Mouse (Mus musculus) macrophage (primary cell): Measurements from ENCODE around the gene Cacng3. TPM values are rescaled to one million over a fixed set of nuclear protein-coding genes. Genes with fewer than 3 reads are reported as not detected.

Experiments used
- H3K27ac ChIP-seq: fragments of 350-480 bp; formaldehyde crosslinking; 2 replicates; pipeline ENCODE4 v1.9.0; 2021
- H3K36me3 ChIP-seq: fragments of 350-480 bp; formaldehyde crosslinking; 2 replicates; pipeline ENCODE4 v1.9.0; 2021; ENCODE audit errors: inconsistent target
- H3K4me3 ChIP-seq: fragments of 350-480 bp; formaldehyde crosslinking; 2 replicates; pipeline ENCODE4 v1.9.0; 2021; ENCODE audit errors: inconsistent target
- H3K79me2 ChIP-seq: fragments of 350-480 bp; formaldehyde crosslinking; 2 replicates; pipeline ENCODE4 v1.9.0; 2021; ENCODE audit errors: inconsistent target
- WGBS: methylation state at CpG from one replicate; pipeline ENCODE4 v1.1.7; 2026; ENCODE audit warnings: inconsistent platforms; ENCODE audit not compliant: missing documents; 5-methylcytosine and 5-hydroxymethylcytosine counted together
- polyA plus RNA-seq: library from polyadenylated mRNA; stranded (reverse); fragments of 250-400 nt; gene quantifications from 3 replicates; pipeline ENCODE4 v1.2.4, GENCODE M21; 2018; ENCODE audit warnings: inconsistent platforms
- total RNA-seq, 78 experiments: library from RNA; depleted of rRNA; stranded (reverse); fragments of 250-400 nt; gene quantifications; 1 replicate in 9 of 78; 2 replicates in 24 of 78; 3 replicates in 43 of 78; 4 replicates in 2 of 78; pipeline ENCODE4 v1.2.4; 2018; ENCODE audit warnings: inconsistent platforms in 56 of 78

Gene Cacng3
- total RNA-seq (2018; cell fraction: chromatin; rRNA removed): not detected
- total RNA-seq (2018; cell fraction: cytosol; rRNA removed): not detected
- not detected for total RNA-seq (2018; cell fraction: nucleus; rRNA removed)
- not detected in 3 replicates for polyA plus RNA-seq

DNA sequence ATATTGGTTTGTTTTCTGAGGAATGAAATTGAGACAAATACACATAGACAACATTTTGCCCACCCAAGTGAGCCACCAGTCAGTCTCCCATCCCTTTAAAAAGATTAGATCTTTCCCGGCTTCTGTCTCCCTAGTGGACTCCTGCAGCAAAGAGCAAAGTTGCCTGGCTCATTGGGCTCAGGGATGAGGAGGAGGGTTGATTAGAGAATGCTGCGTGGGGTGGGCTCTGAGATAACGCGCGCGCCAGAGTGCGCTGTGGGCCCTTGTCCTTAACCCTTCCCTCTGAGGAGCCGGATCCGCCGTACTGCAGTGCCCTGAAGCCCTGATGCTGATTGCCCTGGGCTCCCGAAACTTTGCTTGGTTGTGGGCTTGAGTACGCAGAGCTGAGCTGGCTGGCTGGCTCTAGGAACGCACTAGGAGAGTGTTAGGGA, at the start of gene Cacng3:
TSS of gene Cacng3 (plus strand) at position 51 of the 431 bp plus-strand sequence.
- Histone ChIP-seq H3K36me3 (no peaks in the 10 kb centered on the region), H3K4me3 (no peak within 1 kb of the TSS), H3K27ac (no peak within 1 kb of the TSS), H3K79me2 (no peaks in the 10 kb centered on the region)
- WGBS: 28% methylated on average over 13 of the region's 13 CpGs

DNA sequence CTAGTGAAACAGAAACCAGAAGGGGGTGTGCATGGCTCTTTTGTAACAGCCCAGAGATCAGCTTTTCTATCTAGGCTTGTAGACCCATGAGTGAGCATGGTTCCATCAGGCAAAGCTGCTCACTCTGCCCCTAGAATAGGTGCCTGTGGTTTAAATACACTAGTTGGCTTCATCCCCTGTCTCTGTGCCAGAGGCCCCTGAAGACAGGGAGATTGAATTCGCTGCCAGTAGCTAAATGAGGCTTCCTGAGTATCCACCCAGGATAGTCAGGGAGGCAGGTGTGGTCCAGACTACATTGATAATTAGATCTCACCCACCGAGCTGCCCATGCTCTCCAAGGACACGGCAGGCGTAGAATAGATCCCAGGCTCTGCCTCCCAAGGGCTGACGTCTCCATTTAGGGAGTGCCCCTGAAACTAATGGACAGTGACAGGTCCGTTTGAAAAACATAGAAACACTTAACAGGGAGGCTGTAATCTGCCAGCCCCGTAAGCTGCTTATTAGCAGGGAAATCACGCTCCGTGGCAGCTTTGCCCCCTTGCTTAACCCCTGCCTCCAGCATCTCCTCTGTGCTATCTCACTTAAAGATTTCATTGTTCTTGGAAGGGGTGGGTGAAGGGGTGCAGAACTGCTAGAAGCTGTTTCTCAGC, 48.0 kb upstream of the Cacng3 start:
- no peak overlapping the region for H3K27ac ChIP-seq
- H3K4me3 ChIP-seq: no peak overlapping the region
- H3K36me3 ChIP-seq: no peaks in the 10 kb centered on the region
- no peaks in the 10 kb centered on the region for H3K79me2 ChIP-seq
- WGBS: 85% methylated on average over 9 of the region's 9 CpGs

DNA sequence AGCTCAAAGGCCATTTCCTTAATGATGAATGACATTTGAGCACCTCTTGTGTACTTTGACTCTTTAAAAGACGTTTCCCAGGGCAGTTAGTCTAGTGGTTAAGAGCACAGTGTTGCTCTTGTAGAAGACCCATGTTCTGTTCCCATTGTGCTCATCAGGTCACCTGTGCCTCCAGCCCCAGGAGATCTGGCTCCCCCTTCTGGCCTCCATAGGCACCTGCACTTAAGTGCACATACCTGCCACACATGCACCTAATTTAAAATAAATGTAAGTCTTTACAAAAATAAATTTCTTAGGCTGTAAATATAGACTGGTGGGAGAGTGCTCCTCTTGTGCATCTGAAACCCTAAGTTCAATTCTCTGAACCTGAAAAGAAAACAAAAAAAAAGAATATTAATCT, 46.5 kb upstream of the Cacng3 start:
- Histone ChIP-seq H3K79me2 (no peaks in the 10 kb centered on the region), H3K36me3 (no peaks in the 10 kb centered on the region)
- WGBS: no CpG with 5 or more reads among the region's 1 CpGs

DNA sequence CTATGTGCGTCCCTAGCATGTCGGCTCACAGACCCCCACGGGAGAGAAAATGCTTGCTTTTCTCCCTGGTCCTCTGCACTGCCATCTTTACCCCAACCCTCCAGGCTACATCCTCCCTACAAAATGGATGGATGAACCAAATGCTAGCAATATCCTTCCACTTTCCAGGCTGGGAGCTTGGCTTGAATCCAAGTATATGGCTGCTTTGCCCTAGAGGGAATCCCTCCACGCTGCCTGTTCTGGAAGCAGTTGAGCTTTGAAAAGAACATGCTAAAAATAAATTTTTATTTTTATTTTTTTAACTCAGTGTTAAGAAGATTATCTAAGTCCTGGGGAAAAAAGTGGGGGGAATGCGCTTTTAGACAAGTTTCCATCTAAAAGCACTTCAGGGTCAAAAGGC, 42.2 kb upstream of the Cacng3 start:
- H3K36me3 ChIP-seq: no peaks in the 10 kb centered on the region
- WGBS: 92% methylated on average over 5 of the region's 5 CpGs

More for the DNA sequence above, 46.5 kb upstream of the Cacng3 start:
- Histone ChIP-seq H3K27ac (no peak overlapping the region), H3K4me3 (no peak overlapping the region)

DNA sequence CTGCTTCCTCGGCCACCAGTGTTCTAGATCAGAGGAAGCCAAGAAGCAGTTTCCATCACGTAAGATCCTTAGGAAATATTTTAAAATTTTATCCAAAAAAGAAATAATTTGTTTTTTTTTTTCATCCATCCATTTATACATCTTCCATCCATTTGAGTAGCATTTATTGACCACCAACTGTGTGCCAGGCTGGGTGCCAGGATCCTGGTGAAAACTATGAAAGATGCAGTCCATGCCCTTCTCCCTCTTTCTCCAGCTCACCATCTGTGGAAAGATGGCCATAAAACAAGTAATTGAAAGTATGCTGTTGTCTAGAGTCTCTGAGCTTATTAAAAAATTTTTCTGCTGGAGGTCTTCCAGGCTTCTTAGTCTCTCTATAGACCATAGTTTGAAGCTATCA, 39.9 kb upstream of the Cacng3 start:
- 89% methylated on average over 2 of the region's 2 CpGs for WGBS
- no peaks in the 10 kb centered on the region for H3K36me3 ChIP-seq

More for the DNA sequence above, 42.2 kb upstream of the Cacng3 start:
- Histone ChIP-seq H3K27ac (no peak overlapping the region), H3K4me3 (no peak overlapping the region), H3K79me2 (no peaks in the 10 kb centered on the region)

DNA sequence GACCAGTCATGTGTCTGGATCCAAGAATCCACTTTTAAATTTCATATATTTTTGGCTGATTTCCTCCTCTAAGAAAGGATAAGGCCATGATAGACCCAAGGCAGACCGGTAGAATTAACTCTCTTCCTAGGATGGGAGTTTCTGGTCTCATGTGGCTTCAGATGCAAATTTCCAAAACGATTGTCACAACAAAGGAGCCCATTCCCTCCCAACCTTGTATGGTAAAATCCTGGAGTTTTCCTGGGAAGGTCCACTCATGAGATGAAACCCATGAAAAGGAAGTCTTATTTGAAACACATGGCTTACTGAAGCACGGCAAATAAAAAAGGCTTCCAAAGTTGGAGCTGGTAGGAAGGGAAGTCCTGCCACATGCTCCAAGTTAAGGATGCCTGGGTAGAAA, 39.1 kb upstream of the Cacng3 start:
- H3K79me2 ChIP-seq: no peaks in the 10 kb centered on the region
- H3K36me3 ChIP-seq: no peaks in the 10 kb centered on the region

More for the DNA sequence above, 39.9 kb upstream of the Cacng3 start:
- H3K4me3 ChIP-seq: no peak overlapping the region
- no peak overlapping the region for H3K27ac ChIP-seq
- H3K79me2 ChIP-seq: no peaks in the 10 kb centered on the region

DNA sequence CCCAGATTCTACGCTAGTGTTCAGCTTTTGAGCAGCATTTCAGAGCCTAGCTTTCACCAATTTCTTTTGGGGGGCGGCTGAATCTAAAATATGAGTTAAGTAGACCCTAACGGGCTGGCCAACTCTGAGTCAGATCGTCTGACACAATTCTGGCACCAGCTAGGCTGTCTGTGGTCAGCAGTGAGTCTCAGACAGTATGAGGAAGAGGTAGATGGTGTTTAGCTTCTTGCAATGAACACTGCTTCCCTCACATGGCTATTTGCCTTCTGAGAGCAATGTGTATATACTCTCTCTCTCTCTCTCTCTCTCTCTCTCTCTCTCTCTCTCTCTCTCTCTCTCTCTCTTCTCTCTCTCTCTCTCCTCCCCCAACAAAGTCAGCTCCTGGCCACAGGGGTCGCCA, 37.3 kb upstream of the Cacng3 start:
- 65% methylated on average over 4 of the region's 5 CpGs for WGBS
- Histone ChIP-seq H3K27ac (no peak overlapping the region), H3K36me3 (no peaks in the 10 kb centered on the region), H3K4me3 (no peak overlapping the region), H3K79me2 (no peaks in the 10 kb centered on the region)

More for the DNA sequence above, 39.1 kb upstream of the Cacng3 start:
- 84% methylated on average over 3 of the region's 3 CpGs for WGBS
- Histone ChIP-seq H3K27ac (no peak overlapping the region), H3K4me3 (no peak overlapping the region)

DNA sequence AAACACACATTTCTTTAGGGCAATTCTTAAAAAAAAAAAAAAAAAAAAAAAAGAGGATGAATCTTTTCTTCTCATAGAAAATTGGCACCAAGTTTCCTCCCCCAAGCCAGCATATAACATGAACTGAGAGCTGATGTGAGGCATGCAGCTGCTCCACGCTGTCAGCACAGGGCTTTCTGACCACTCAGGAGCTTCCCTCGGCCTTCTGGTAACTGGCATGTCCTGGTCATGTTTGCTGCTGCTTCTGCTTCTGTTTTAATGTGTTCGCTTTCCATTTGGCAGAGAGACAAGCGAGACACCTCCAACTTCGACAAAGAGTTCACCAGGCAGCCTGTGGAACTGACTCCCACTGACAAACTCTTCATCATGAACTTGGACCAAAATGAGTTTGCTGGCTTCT, 36.8 kb upstream of the Cacng3 start:
- 91% methylated on average over 5 of the region's 5 CpGs for WGBS
- Histone ChIP-seq H3K4me3 (no peak overlapping the region), H3K79me2 (no peaks in the 10 kb centered on the region), H3K36me3 (no peaks in the 10 kb centered on the region), H3K27ac (no peak overlapping the region)

DNA sequence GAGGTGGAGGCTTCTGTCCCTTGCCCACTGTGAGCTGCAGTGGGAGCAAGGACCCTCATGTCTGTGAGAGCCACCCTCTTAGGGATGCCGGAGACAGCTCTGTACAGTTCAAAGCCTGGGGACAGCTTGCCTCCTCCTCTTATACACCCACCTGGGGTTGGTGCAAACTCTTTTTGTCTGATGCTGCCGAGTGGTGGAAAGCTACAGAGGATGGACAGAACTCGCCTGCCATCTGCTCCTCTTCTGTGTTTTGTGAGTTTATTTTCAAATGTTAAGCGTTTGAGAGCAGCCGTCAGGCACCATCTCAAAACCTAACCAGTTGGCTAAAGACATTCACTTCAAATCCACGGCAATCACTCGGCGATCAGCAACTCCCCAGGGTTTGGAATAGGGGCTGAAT, 26.6 kb upstream of the Cacng3 start:
- Histone ChIP-seq H3K27ac (no peak overlapping the region), H3K79me2 (no peaks in the 10 kb centered on the region), H3K4me3 (no peak overlapping the region), H3K36me3 (no peaks in the 10 kb centered on the region)
- WGBS: 87% methylated on average over 8 of the region's 8 CpGs

DNA sequence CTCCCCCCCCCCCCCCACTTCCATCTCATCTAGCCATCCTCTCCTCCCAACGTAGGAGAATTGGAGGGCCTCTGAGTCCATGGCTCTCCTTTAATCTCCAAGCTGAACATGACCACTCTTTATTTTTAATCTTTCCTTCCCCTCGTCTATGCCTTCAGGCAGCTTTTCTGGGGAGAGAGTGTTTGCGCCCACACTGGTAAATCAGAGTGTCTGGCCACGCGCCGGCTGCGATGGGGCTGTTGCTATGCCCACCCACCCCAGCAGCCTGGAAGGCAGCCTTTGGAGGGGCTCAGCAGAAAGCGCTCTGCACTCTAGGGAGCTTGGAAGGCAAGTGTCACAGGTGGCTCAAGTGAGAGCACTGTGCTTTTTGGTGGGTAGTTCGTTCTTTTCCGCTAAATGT, 21.0 kb upstream of the Cacng3 start:
- no peaks in the 10 kb centered on the region for H3K36me3 ChIP-seq
- H3K79me2 ChIP-seq: no peaks in the 10 kb centered on the region
- no peak overlapping the region for H3K27ac ChIP-seq
- no peak overlapping the region for H3K4me3 ChIP-seq
- WGBS: 83% methylated on average over 10 of the region's 10 CpGs

DNA sequence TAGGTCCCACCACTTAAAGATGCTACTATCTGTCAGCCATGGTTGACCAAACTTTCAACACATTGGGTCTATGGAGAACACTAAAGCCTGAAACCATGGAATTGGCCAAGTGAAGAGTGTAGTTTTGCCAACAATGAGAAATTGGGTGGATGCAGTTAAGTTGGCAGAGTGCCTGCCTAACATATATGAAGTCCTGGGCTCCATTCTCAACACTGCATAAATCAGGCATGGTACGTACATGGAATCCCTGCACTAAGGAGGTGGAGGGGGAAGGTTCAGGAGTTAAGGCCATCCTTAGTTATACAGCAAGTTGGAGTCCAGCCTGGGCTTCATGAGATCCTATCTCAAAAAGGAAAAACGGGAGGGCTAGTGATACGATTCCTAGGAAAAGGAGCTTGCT, 17.8 kb upstream of the Cacng3 start:
- no peak overlapping the region for H3K4me3 ChIP-seq
- no peaks in the 10 kb centered on the region for H3K36me3 ChIP-seq
- WGBS: 85% methylated on average over 3 of the region's 3 CpGs
- no peaks in the 10 kb centered on the region for H3K79me2 ChIP-seq
- no peak overlapping the region for H3K27ac ChIP-seq

DNA sequence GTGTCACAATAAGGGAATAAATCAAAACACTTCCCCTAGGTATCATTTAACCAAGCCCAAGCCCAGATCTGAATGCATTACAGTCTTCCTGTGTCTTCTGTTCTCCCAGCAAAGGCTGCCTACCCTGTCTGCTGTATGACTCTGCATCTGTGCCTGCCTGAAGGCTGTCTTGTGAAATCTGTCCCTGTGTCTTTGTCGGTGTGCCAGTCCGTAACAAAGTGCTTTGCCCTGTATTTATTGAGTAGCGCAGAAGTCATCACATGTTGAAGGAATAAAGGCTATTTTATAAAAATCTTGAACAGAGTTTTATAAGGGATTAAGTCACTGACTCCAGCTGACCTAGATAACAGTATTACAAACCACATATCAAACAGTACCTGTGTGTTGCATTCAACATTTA, 13.6 kb upstream of the Cacng3 start:
- 90% methylated on average over 3 of the region's 3 CpGs for WGBS
- Histone ChIP-seq H3K4me3 (no peak overlapping the region), H3K36me3 (no peaks in the 10 kb centered on the region), H3K79me2 (no peaks in the 10 kb centered on the region), H3K27ac (no peak overlapping the region)

DNA sequence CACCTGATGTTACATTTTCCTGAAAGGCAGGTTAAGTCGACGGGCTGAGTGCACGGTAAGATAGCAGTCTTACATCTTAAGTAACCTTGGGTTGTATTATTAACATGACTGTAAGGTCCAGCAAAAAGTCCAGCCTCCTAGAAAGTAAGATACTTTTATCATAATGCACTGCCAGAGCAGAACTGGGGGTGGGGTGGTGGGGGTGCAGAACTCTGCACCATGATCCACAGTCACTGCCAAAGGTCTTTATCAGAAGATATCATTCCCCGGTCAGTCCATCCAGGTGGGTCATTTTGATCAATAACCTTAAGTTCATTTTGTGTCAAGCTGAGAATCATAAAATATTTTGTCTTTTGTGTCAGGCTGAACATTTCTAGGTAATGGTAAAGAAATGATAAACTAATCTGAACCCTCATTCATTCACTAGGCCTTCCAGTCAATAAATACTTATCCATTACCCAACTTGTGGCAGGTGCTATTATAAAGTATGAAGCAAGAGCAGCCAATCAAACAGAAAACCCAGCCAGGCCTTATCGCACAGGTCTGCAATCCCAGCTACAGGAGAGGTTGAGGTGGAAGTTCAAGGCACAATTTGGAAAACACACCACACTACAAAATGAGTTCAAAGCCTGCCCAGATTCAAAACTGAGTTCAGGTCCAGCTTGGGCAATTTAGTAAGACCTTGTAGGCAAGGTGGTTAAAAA, 12.7 kb upstream of the Cacng3 start:
- no peak overlapping the region for H3K4me3 ChIP-seq
- no peaks in the 10 kb centered on the region for H3K79me2 ChIP-seq
- H3K36me3 ChIP-seq: no peaks in the 10 kb centered on the region
- no peak overlapping the region for H3K27ac ChIP-seq
- 94% methylated on average over 5 of the region's 5 CpGs for WGBS

DNA sequence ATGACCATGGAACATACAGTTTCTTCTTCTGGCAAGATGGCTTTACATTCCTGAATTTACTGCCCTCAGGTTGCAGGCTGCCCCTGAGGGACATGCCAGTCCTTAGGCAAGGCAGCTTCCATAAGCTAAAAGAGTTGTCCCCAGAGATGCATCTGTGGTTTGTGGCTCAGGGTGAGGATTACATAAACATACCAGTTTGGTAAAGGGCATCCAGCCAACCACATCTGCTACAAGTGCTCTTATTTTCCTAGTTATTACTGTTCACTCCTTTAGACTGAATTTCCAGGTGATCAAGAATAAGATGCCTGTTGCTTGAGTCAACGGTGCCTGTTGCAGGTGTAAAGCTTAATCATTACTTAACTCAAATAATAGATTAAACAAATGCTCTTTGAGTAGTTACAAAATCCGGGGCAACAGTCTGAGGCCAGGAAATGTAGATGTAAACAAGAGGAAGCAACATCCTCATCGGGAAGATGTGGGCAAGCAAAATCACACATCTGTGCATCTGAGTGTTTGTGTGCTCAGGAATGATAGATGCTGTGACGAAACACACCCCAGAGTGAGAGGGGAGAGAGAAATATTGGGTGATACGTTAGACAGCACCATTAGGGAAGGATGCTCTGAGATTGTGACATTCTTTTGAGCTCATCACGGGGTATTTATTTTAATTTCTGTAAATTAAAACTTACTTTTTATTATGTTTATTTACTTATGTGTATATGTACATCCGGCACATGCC, 4.8 kb upstream of the Cacng3 start:
- H3K36me3 ChIP-seq: no peaks in the 10 kb centered on the region
- no peak overlapping the region for H3K4me3 ChIP-seq
- H3K79me2 ChIP-seq: no peaks in the 10 kb centered on the region
- WGBS: 39% methylated on average over 7 of the region's 7 CpGs
- no peak overlapping the region for H3K27ac ChIP-seq

DNA sequence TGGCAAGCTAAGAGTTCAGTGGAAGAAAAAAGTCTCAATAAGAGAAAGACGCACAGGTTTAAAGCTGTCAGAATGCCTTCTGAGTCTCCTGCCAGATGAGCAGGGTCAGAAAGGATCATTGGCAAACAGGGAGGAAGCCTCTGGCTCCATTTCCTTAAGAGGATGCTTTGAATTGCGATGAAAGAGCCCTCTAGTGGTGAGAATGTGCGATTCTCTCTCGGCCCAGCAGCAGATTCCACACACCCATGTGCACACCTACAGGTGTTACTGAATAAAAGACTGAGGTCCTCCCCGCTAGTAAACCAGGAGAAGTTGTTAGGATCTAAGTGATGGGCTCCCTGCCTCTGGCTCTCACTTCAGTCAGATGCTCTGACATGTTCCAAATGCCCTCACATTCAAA, 2.4 kb upstream of the Cacng3 start:
- Histone ChIP-seq H3K79me2 (no peaks in the 10 kb centered on the region), H3K36me3 (no peaks in the 10 kb centered on the region), H3K4me3 (no peak overlapping the region), H3K27ac (no peak overlapping the region)
- 28% methylated on average over 5 of the region's 5 CpGs for WGBS
